Mouse (Mus musculus): ENCODE measurements at regions not wholly inside any gene's neighbourhood (a gene's known extent, or its start where the extent isn't known, plus 50 kb on each side); places are given as distances from the start of the nearest gene placed in this dataset.

DNA sequence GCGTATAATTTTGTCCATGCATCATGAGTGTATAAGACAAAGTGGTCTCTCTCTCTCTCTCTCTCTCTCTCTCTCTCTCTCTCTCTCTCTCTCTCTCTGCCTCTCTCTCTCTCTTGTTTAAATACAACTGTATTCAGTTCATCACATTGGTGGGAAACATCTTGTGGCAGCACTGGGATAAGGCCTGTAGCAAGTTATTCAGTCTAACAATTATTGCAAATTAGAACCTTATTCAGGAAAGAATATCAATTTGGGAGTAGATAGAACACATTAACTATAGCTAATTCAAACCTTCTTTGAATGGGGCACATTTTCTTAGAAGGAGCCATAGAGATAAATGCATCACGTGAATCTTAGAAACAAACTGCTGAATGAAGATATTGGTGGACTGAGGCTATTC, 226.4 kb downstream of the Tmem161b start:
- TF ChIP-seq POLR2A (IDR thresholded peaks at IDR 0.05; ENCODE audit: low read depth, low read length), result no peak
- TF ChIP-seq CTCF (conservative IDR thresholded peaks at IDR 0.05; ENCODE audit: insufficient read depth, insufficient read length, low read depth, low read length), result no peak

All from kidney, adult 2 months (tissue).